Mouse (Mus musculus): ENCODE measurements around the gene Zfp846. TPM values are rescaled to one million over a fixed set of nuclear protein-coding genes. Genes with fewer than 3 reads are reported as not detected.

Zfp846 gene
- total RNA-seq (2023): 6.9 TPM

DNA sequence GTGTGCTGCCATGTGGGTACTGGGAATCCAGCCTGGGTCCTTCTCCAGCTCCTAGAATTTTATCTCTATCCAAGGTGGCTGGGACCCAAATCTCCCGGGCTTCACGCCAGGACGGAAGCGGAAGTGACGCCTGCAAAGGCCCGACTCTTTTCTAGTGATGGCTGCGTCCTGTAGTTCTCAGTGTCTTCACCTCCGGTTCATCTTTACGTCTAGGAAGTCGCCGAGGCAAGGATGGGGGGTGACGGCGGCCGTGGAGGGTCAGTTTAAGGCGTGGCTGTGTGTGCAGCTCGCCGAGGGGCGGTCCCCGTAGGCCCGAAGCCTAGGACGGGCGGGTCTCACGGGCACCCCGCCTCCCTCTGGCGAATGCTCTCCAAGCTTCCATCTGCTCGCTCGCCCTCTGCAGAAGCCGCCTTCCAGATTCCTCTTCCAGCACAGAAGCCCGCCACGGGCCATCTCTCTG lies at the start of gene Zfp846:
Zfp846 (plus strand) TSS at position 117 of the 460 bp plus-strand sequence.

DNA sequence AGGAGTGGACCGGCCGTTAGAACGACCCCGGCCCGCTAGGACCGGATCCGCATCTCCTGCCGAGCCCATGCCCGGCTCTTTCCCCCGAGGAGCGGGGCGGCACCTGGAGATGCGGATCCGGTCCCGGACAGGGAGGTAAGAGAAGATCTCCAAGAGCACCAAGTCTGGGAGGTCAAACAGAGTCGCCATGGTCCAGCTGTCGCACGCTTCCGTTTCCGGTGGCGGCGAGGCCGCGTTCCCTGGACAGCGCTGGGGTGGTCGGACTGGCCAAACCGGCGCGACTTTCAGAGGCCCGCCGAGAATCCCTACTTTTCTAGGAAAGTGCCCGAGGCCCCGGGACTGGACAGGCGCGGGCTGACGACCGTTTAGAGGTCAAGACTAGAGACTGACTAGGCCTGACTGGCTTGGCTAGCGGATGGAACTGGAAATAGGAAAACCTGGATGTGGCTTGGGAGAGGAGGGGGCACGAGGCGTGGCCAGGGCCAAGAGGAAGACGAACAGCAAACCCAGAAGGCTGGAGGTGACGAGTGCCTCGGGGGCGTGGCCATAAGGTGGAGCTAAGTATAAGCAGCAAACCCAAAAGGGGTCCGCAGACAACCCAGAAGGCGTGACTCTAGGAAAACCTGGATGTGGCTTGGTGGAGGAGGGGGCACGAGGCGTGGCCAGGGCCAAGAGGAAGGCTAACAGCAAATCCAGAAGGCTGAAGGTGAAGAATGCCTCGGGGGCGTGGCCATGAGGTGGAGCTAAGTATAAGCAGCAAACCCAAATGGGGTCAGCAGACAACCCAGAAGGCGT lies 61.2 kb downstream of the Zfp846 start, which contains the start of gene Ubl5:
Ubl5 (plus strand) TSS at position 778 of the 795 bp plus-strand sequence.

GRCm38 (mm10) chr9:20644360-20645081 lies 63.4 kb downstream of the Zfp846 start, which contains the start of gene Fbxl12:
TSS of gene Fbxl12 (minus strand) at chr9:20644767.

DNA sequence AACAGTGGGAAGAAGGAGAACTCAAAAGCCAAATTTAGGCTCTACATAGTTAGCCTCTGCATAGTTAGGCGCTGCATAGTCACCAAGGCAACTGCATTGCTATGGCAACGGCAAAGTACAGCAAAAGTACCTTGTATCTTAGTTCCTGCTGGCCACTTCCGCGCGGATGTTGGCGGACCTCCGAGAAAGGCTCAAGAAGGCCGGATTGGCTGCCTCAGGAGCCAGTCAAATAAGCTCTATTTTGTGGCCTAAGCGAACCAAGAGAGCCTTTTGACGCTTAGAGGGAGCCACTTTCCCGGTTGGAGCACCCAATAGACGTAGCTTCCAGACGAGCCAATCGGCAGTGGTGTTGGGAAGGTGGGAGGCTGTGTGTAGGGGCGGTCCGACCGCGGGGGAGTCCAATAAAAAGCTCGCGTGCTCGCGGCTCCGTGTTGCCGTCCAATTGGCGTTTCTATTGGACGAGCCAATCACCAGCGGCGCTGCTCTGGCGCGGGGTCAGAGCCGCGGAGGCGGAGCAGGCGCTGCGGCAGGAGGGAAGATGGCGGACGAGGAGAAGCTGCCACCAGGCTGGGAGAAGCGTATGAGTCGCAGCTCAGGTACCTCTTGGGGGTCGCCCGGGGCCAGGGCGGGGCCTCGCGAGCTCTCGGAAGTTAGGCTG lies 70.6 kb downstream of the Zfp846 start, which contains the start of gene Pin1:
Pin1 (plus strand) TSS at position 494 of the 658 bp plus-strand sequence.

Other genes starting within 250 kb of the Zfp846 start
- not detected for gene Olfr18, start 245.2 kb upstream of the Zfp846 start, total RNA-seq (2023)
- gene Zfp560, start 196.1 kb upstream of the Zfp846 start, total RNA-seq (2023): 11.6 TPM
- 42.2 TPM for gene Zfp26, start 121.1 kb upstream of the Zfp846 start, total RNA-seq (2023)
- 22.1 TPM for gene Zfp426, start 88.5 kb upstream of the Zfp846 start, total RNA-seq (2023)
- 31.1 TPM for gene Zfp266, start 59.9 kb upstream of the Zfp846 start, total RNA-seq (2023)
- gene Ubl5, start 61.6 kb downstream of the Zfp846 start, total RNA-seq (2023): 288 TPM
- gene Fbxl12, start 63.5 kb downstream of the Zfp846 start, total RNA-seq (2023): 93.1 TPM
- gene Pin1, start 70.8 kb downstream of the Zfp846 start, total RNA-seq (2023): 19.6 TPM
- not detected for gene Olfm2, start 165.1 kb downstream of the Zfp846 start, total RNA-seq (2023)
- 0.15 TPM for gene Col5a3, start 233.8 kb downstream of the Zfp846 start, total RNA-seq (2023)
- not detected for gene Rdh8, start 237.2 kb downstream of the Zfp846 start, total RNA-seq (2023)

Data from CD8-positive naive resting alpha-beta T cell, adult 57 days (primary cell).